Mouse (Mus musculus): ENCODE data around the gene Phospho2. TPM values are rescaled to one million over a fixed set of nuclear protein-coding genes. Genes with fewer than 3 reads are reported as not detected.

Phospho2 gene
- polyA plus RNA-seq, 1 experiment from 2014 or later: 20.3 TPM

DNA sequence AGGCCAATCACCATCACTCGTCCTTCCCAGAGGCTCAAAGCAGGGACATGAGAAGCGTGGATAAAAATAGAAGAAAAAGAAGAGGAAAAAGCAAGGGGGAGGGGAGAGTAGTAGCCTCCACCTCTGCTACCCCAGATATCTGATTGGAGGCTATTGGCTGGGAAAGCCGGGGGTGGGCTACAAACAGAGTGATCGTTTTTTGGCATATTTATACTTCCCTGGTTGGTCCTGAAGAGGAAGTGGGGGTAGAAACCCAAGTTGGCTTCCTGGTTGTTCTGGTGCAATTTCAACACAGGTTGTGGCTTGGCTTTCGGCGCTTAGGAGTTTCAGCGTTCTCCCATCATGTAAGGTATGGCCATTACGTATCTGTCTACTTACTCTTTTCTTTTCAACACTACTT is 32.3 kb downstream of the Phospho2 start, which contains the start of gene Klhl23:
Klhl23 (plus strand) TSS at position 234 of the 400 bp plus-strand sequence.
- WGBS: 5% methylated on average over 8 of the region's 8 CpGs
- Histone ChIP-seq H3K4me1 (ENCODE audit: insufficient read depth, low read depth, low read length) (no peaks in the 10 kb centered on the region), H3K4me2 (replicated peaks; ENCODE audit: low read depth, low read length) (peak within 1 kb of the TSS; percentile 85), H3K9me3 (ENCODE audit: low read length) (no peaks in the 10 kb centered on the region), H3K9ac (replicated peaks; ENCODE audit: low read depth) (peak within 1 kb of the TSS; percentile 55), H3K27ac (ENCODE audit: low read length) (peak within 1 kb of the TSS; percentile 78), H3K4me3 (ENCODE audit: low read depth, low read length) (peak within 1 kb of the TSS; percentile 67), H3K27me3 (replicated peaks; ENCODE audit: insufficient read depth, low read length) (no peaks in the 10 kb centered on the region), H3K36me3 (ENCODE audit: insufficient read depth, low read length) (no peaks in the 10 kb centered on the region)
- ATAC-seq: peak; percentile 24
- TF ChIP-seq EP300 (IDR thresholded peaks at IDR 0.05) (no peak), CTCF (IDR thresholded peaks at IDR 0.05) (no peak)
- DNase-seq (ENCODE audit: low spot score): peak; percentile 42

DNA sequence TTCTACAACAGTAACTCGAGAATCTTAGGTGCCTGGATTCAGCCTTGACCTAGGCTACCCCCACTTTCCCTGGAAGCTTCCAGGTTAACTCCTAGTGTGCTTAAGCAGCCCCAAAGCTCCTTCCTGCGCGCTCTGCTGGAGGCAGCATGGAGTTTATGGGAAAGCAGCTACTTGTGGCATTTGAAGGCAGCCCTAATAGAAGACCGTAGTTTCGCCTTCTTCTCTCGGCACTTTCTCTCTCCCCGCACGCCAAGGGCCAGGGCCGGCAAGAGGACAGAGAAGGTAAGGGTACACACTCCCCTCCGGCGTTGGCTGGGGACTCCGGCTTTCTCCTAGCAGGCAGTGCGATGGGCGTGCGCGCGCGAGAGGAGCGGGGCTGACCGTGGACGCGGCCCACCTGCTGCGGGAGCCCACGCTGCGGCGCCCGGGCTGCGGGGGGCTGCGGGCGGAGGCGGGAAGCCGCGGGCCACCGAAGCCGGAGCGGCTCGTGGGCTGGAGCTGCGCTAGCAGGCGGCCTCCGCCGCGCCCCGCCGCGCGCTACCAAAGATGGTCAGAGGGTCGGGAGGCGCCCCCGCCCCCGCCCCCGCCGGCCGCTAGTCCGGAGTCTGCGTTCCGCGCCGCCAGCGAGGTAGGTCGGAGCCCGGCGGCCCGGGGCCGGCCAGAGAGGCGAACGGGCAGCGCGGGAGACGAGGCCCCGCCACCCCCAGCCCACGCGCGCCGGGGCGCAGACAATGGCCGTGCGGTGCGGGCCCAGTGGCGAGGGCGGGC is 33.1 kb downstream of the Phospho2 start:
- Histone ChIP-seq H3K9ac (replicated peaks; ENCODE audit: low read depth) (peak overlapping the region; percentile 55), H3K27ac (ENCODE audit: low read length) (peak overlapping the region; percentile 78), H3K4me1 (ENCODE audit: insufficient read depth, low read depth, low read length) (no peaks in the 10 kb centered on the region), H3K4me3 (ENCODE audit: low read depth, low read length) (peak overlapping the region; percentile 67), H3K36me3 (ENCODE audit: insufficient read depth, low read length) (no peaks in the 10 kb centered on the region), H3K27me3 (replicated peaks; ENCODE audit: insufficient read depth, low read length) (no peaks in the 10 kb centered on the region), H3K4me2 (replicated peaks; ENCODE audit: low read depth, low read length) (peak overlapping the region; percentile 85), H3K9me3 (ENCODE audit: low read length) (no peaks in the 10 kb centered on the region)
- ATAC-seq (peak; percentile 60), DNase-seq (ENCODE audit: low spot score) (peak; percentile 51)
- no peak for TF ChIP-seq EP300 (IDR thresholded peaks at IDR 0.05)
- no peak; the same call in 1 of the 2 replicates for TF ChIP-seq CTCF (IDR thresholded peaks at IDR 0.05)
- WGBS: 4% methylated on average over 46 of the region's 80 CpGs

DNA sequence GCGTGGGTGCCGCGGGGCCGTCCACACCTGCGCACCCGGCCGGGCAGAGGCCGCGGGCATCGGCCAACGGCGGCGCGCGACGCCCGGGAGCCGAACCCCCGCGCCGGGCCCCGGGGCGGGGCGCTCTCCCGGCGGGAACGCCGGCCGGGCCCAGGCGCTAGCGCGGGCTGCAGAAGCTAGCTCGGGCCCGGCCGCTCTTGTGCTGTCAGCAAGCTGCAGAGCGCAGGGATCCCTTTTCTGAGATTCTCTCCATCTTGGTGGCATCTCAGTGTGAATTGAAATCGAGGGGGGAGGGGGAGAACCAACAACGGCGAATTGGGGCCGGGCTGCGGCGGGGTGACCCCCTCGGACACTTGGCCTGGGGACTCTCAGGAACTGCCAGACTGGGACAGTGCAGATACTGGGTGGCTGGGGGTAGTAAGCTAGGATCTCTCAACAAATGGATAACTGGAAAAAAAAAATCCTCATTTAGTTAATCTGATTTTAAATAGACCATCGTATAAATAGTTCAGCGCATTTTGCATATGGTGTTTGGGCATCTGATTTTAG is 33.8 kb downstream of the Phospho2 start:
- WGBS: 2% methylated on average over 30 of the region's 45 CpGs
- DNase-seq (ENCODE audit: low spot score): peak; percentile 36
- no peak for TF ChIP-seq EP300 (IDR thresholded peaks at IDR 0.05)
- no peak for TF ChIP-seq CTCF (IDR thresholded peaks at IDR 0.05)

DNA sequence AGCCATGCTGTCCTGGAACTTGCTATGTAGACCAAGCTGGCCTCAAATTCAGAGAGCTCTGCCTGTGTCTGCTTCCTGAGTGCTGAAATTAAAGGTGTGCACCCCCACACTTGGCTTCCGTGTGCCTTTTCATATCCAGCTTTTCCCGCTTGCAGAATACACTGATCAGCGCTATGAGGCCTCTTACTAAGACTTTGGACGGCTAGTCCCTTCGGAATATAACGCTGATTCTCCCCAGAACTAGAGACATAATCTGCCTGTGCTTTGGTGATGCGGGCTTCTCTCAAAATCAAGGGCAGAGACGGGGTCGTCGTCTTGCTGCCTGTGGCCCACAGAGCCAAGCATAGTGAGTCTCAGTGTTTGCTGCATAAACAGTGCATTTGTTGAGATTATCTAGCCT is 36.5 kb downstream of the Phospho2 start:
- no peak for ATAC-seq
- 63% methylated on average over 10 of the region's 10 CpGs for whole genome bisulfite sequencing
- no peak for DNase-seq (ENCODE audit: low spot score)

More for the DNA sequence above, 33.8 kb downstream of the Phospho2 start:
- Histone ChIP-seq H3K27ac (ENCODE audit: low read length) (peak overlapping the region; percentile 78), H3K9me3 (ENCODE audit: low read length) (no peaks in the 10 kb centered on the region), H3K27me3 (replicated peaks; ENCODE audit: insufficient read depth, low read length) (no peaks in the 10 kb centered on the region), H3K4me2 (replicated peaks; ENCODE audit: low read depth, low read length) (peak overlapping the region; percentile 85), H3K4me1 (ENCODE audit: insufficient read depth, low read depth, low read length) (no peaks in the 10 kb centered on the region), H3K9ac (replicated peaks; ENCODE audit: low read depth) (peak overlapping the region; percentile 55), H3K4me3 (ENCODE audit: low read depth, low read length) (peak overlapping the region; percentile 67), H3K36me3 (ENCODE audit: insufficient read depth, low read length) (no peaks in the 10 kb centered on the region)
- ATAC-seq: peak; percentile 73

DNA sequence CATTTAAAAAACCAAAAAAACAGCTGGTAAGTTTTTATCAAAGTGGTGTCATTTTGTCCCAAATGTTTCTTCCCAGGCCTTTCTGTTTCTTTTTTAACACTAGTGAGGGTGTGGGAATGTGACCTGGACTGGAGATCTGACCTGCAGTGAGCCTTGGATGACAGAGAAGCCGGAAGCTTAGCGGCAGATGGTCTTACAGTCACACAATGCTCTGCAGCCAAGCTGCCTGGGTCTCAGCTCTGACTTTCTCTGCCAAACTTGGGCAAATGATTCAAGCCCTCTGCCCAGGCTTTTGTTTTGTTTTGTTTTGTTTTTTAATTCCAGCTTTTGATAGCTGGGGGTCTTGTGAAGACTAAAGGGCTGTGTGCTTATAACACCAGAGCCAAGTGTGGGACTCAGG is 37.0 kb downstream of the Phospho2 start:
- H3K4me2 ChIP-seq (replicated peaks; ENCODE audit: low read depth, low read length): no peak overlapping the region
- no peaks in the 10 kb centered on the region for H3K4me1 ChIP-seq (ENCODE audit: insufficient read depth, low read depth, low read length)
- H3K9me3 ChIP-seq (ENCODE audit: low read length): no peaks in the 10 kb centered on the region
- DNase-seq (ENCODE audit: low spot score) (peak; percentile 40), ATAC-seq (no peak)
- no peaks in the 10 kb centered on the region for H3K36me3 ChIP-seq (ENCODE audit: insufficient read depth, low read length)
- 47% methylated on average over 2 of the region's 2 CpGs for WGBS
- H3K27ac ChIP-seq (ENCODE audit: low read length): no peak overlapping the region
- H3K9ac ChIP-seq (replicated peaks; ENCODE audit: low read depth): no peak overlapping the region
- TF ChIP-seq EP300 (IDR thresholded peaks at IDR 0.05) (peak; percentile 32; the same call in 1 of the 2 replicates), CTCF (IDR thresholded peaks at IDR 0.05) (no peak)
- no peak overlapping the region for H3K4me3 ChIP-seq (ENCODE audit: low read depth, low read length)
- no peaks in the 10 kb centered on the region for H3K27me3 ChIP-seq (replicated peaks; ENCODE audit: insufficient read depth, low read length)

More for the DNA sequence above, 36.5 kb downstream of the Phospho2 start:
- TF ChIP-seq EP300 (IDR thresholded peaks at IDR 0.05) (no peak), CTCF (IDR thresholded peaks at IDR 0.05) (no peak)
- H3K9me3 ChIP-seq (ENCODE audit: low read length): no peaks in the 10 kb centered on the region
- no peak overlapping the region for H3K9ac ChIP-seq (replicated peaks; ENCODE audit: low read depth)
- no peaks in the 10 kb centered on the region for H3K36me3 ChIP-seq (ENCODE audit: insufficient read depth, low read length)
- no peak overlapping the region for H3K4me3 ChIP-seq (ENCODE audit: low read depth, low read length)
- no peaks in the 10 kb centered on the region for H3K4me1 ChIP-seq (ENCODE audit: insufficient read depth, low read depth, low read length)
- no peak overlapping the region; the same call in 1 of the 2 replicates for H3K27ac ChIP-seq (ENCODE audit: low read length)
- no peak overlapping the region for H3K4me2 ChIP-seq (replicated peaks; ENCODE audit: low read depth, low read length)
- H3K27me3 ChIP-seq (replicated peaks; ENCODE audit: insufficient read depth, low read length): no peaks in the 10 kb centered on the region

DNA sequence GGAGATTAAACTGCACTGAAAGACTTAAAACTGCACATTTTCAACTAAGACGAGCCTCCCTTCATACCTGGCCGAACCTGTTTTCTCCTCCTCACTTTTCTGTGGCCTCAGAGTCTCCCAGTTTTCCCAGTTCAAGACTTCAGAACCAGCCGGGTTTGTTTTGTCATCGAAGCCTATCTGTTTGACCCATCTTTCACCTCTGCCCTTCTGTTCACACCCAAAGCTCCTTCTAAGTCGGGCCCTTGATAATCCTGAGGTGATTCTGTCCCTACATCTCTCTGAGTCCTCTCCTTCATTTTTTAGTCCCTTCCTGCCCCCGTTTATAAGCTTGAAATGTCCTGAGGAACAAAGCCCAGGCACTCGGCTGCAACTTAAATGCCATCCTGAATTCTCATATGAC is 38.6 kb downstream of the Phospho2 start:
- WGBS: 29% methylated on average over 7 of the region's 7 CpGs
- no peaks in the 10 kb centered on the region for H3K36me3 ChIP-seq (ENCODE audit: insufficient read depth, low read length)

More for the DNA sequence above, 38.6 kb downstream of the Phospho2 start:
- Histone ChIP-seq H3K4me2 (replicated peaks; ENCODE audit: low read depth, low read length) (no peak overlapping the region), H3K4me3 (ENCODE audit: low read depth, low read length) (no peak overlapping the region), H3K9me3 (ENCODE audit: low read length) (no peaks in the 10 kb centered on the region), H3K4me1 (ENCODE audit: insufficient read depth, low read depth, low read length) (no peaks in the 10 kb centered on the region), H3K9ac (replicated peaks; ENCODE audit: low read depth) (no peak overlapping the region), H3K27ac (ENCODE audit: low read length) (no peak overlapping the region), H3K27me3 (replicated peaks; ENCODE audit: insufficient read depth, low read length) (no peaks in the 10 kb centered on the region)
- DNase-seq (ENCODE audit: low spot score) (no peak), ATAC-seq (no peak)
- no peak for TF ChIP-seq CTCF (IDR thresholded peaks at IDR 0.05)
- TF ChIP-seq EP300 (IDR thresholded peaks at IDR 0.05): no peak
